Mouse (Mus musculus): ENCODE measurements around the gene Lypd6b.

GRCm38 (mm10) chr2:49809496-49809895, 22.0 kb downstream of the Lypd6b start:
- TF ChIP-seq CTCF (IDR thresholded peaks at IDR 0.05; ENCODE audit: low read depth, low read length), result no peak
- TF ChIP-seq TAL1 (conservative IDR thresholded peaks at IDR 0.05; ENCODE audit: low read depth, low read length), result no peak

Measured in G1E (cell line).